Comparison of ENCODE assay signal across 9 mouse cellular contexts in genomic region chr11:68750938-68751337, GRCm38 (mm10). TPM values are rescaled to one million over a fixed set of nuclear protein-coding genes. Genes with fewer than 3 reads are reported as not detected.
A peak's percentile ranks its signal among the peaks of the same experiment; 100 is the strongest.
DNase-seq lines count a peak whose midpoint lies in the region; ATAC-seq and TF ChIP-seq lines count a peak whose summit lies in the region.
"Had no signal": no experiment of that assay in that cellular context is flagged by ENCODE, and none has a peak within 500 bp of the region (broad histone marks: within the 10 kb centered on the region; RNA-seq: fewer than 3 reads in every experiment).

No protein-coding gene starts in this region.

- peaks cover 5% of the 10 kb centered on the region; the same call in 1 of the 2 replicates for H3K4me1 ChIP-seq in forebrain, postnatal 0 days (ENCODE audit: insufficient read depth)
- no peaks in the 10 kb centered on the region for H3K4me1 ChIP-seq in forebrain, embryonic 11.5 days (replicated peaks; ENCODE audit: control insufficient read depth, insufficient read depth, low read length)
- H3K4me1 ChIP-seq in cortical plate, adult 2 months (ENCODE audit: control insufficient read depth, insufficient read depth, low read length): peaks cover 12% of the 10 kb centered on the region
- peaks cover 11% of the 10 kb centered on the region; the same call in 1 of the 2 replicates for H3K4me1 ChIP-seq in hindbrain, embryonic 14.5 days (replicated peaks; ENCODE audit: control insufficient read depth, insufficient read depth, low read length)

- no peak overlapping the region for H3K9ac ChIP-seq in forebrain, postnatal 0 days
- no peak overlapping the region for H3K9ac ChIP-seq in forebrain, embryonic 11.5 days (ENCODE audit: low read length)
- H3K9ac ChIP-seq in hindbrain, embryonic 14.5 days: no peak overlapping the region
- H3K9ac ChIP-seq: neural tube, embryonic 13.5 days had no signal

- ATAC-seq in forebrain, postnatal 0 days: peak; percentile 89
- no peak for ATAC-seq in forebrain, embryonic 11.5 days (replicated peaks; ENCODE audit: low FRiP score)
- no peak for ATAC-seq in hindbrain, embryonic 14.5 days (ENCODE audit: low FRiP score)

- DNase-seq in forebrain, postnatal 0 days: peak; percentile 73
- no peak for DNase-seq in forebrain, embryonic 11.5 days (ENCODE audit: low spot score)
- DNase-seq in CD4-positive helper T cell, adult 2 months (ENCODE audit: low read depth, low spot score): peak; percentile 12
- peak; percentile 32 for DNase-seq in layer of hippocampus, postnatal 36 days
- peak; percentile 53 for DNase-seq in thymus, postnatal 0 days (ENCODE audit: low spot score)
- DNase-seq in heart, postnatal 14 days: no peak
- no peak for DNase-seq in hindbrain, embryonic 14.5 days (ENCODE audit: low spot score)

- WGBS in forebrain, postnatal 0 days: 58% methylated on average over 8 of the region's 8 CpGs
- WGBS in forebrain, embryonic 11.5 days: 86% methylated on average over 8 of the region's 8 CpGs
- 80% methylated on average over 8 of the region's 8 CpGs for WGBS in hindbrain, embryonic 14.5 days

- peaks cover 24% of the 10 kb centered on the region for H3K36me3 ChIP-seq in forebrain, postnatal 0 days (ENCODE audit: insufficient read depth)
- H3K36me3 ChIP-seq in forebrain, embryonic 11.5 days (ENCODE audit: control insufficient read depth, insufficient read depth, low read length): peaks cover 6% of the 10 kb centered on the region
- peaks cover 31% of the 10 kb centered on the region for H3K36me3 ChIP-seq in hindbrain, embryonic 14.5 days (replicated peaks; ENCODE audit: control insufficient read depth, insufficient read depth)

- no peak for TF ChIP-seq POLR2A in cortical plate, adult 2 months (IDR thresholded peaks at IDR 0.05; ENCODE audit: extremely low read depth, insufficient read depth, low read length)

- peak; percentile 70 for TF ChIP-seq CTCF in forebrain, postnatal 0 days (IDR thresholded peaks at IDR 0.05; ENCODE audit: low read depth)
- peak; percentile 58 for TF ChIP-seq CTCF in cortical plate, adult 2 months (IDR thresholded peaks at IDR 0.05; ENCODE audit: extremely low read depth, insufficient read depth, low read length)

- no peak overlapping the region for H3K4me3 ChIP-seq in forebrain, postnatal 0 days (ENCODE audit: low read depth, low read length)
- H3K4me3 ChIP-seq in forebrain, embryonic 11.5 days (ENCODE audit: low read depth, low read length): no peak overlapping the region
- no peak overlapping the region for H3K4me3 ChIP-seq in cortical plate, adult 2 months (ENCODE audit: insufficient read depth, low read length)
- H3K4me3 ChIP-seq in hindbrain, embryonic 14.5 days (replicated peaks; ENCODE audit: low read length): no peak overlapping the region
- H3K4me3 ChIP-seq: neural tube, embryonic 13.5 days had no signal

- H3K27me3 ChIP-seq in forebrain, postnatal 0 days (ENCODE audit: insufficient read depth, low read length): no peaks in the 10 kb centered on the region
- no peaks in the 10 kb centered on the region for H3K27me3 ChIP-seq in forebrain, embryonic 11.5 days (ENCODE audit: control insufficient read depth, insufficient read depth, low read length)
- H3K27me3 ChIP-seq in hindbrain, embryonic 14.5 days (ENCODE audit: control insufficient read depth, insufficient read depth, low read length): no peaks in the 10 kb centered on the region
- H3K27me3 ChIP-seq: neural tube, embryonic 13.5 days had no signal

- intact Hi-C loops in heart, postnatal 14 days (cut with DNase I): no loop called here

- 0 out of 2 replicates have a peak overlapping the region, but pooled peaks have one; percentile 15 for H3K27ac ChIP-seq in forebrain, postnatal 0 days (ENCODE audit: low read depth, low read length)
- no peak overlapping the region for H3K27ac ChIP-seq in forebrain, embryonic 11.5 days (ENCODE audit: low read depth, low read length)
- H3K27ac ChIP-seq in cortical plate, adult 2 months (ENCODE audit: insufficient read depth, low read length): no peak overlapping the region
- no peak overlapping the region for H3K27ac ChIP-seq in hindbrain, embryonic 14.5 days
- H3K27ac ChIP-seq: neural tube, embryonic 13.5 days had no signal

- no peak overlapping the region for H3K4me2 ChIP-seq in forebrain, postnatal 0 days (ENCODE audit: low read depth)
- H3K4me2 ChIP-seq in forebrain, embryonic 11.5 days (ENCODE audit: low read depth, low read length, severe bottlenecking): no peak overlapping the region
- H3K4me2 ChIP-seq in hindbrain, embryonic 14.5 days (replicated peaks): no peak overlapping the region
- H3K4me2 ChIP-seq: neural tube, embryonic 13.5 days had no signal

- H3K9me3 ChIP-seq in forebrain, postnatal 0 days (ENCODE audit: low read length): no peaks in the 10 kb centered on the region
- H3K9me3 ChIP-seq in forebrain, embryonic 11.5 days (ENCODE audit: control insufficient read depth, low read length): no peaks in the 10 kb centered on the region
- H3K9me3 ChIP-seq in hindbrain, embryonic 14.5 days (ENCODE audit: control insufficient read depth, low read length): no peaks in the 10 kb centered on the region
- H3K9me3 ChIP-seq: neural tube, embryonic 13.5 days had no signal

RNA-seq across cellular contexts. Expression of gene Myh10, which starts 59.6 kb away (rescaled TPM):
- 141 and 183 TPM in 2 replicates for total RNA-seq in forebrain, postnatal 0 days (2014; rRNA removed)
- polyA plus RNA-seq in forebrain, postnatal 0 days (2015; fragmentation: Nextera tagmentation; extraction: Ambion mirVana): 50.4 and 68.0 TPM in 2 replicates
- 163 and 165 TPM in 2 replicates for polyA plus RNA-seq in forebrain, embryonic 11.5 days (2014; fragmentation: Nextera tagmentation; extraction: Ambion mirVana)
- polyA plus RNA-seq in cortical plate, adult 2 months (2012; rRNA removed): 132 and 140 TPM in 2 replicates
- 100 to 1,000 TPM; 140 to 143 TPM for total RNA-seq in layer of hippocampus, postnatal 36 days (2021)
- polyA plus RNA-seq in thymus, postnatal 0 days (2015; fragmentation: Nextera tagmentation; extraction: Ambion mirVana): 5.4 and 5.9 TPM in 2 replicates
- 10 to 100 TPM; 44.0 to 46.9 TPM for total RNA-seq in heart, postnatal 14 days (2021)
- 95.3 and 101 TPM in 2 replicates for polyA plus RNA-seq in hindbrain, embryonic 14.5 days (2014; fragmentation: Nextera tagmentation; extraction: Ambion mirVana)

Comparison
In these comparisons a context has a peak if more than half of its experiments do, and no peak if none do; other contexts are left out.
1. DNase-seq: peak in forebrain, postnatal 0 days (single experiment), CD4-positive helper T cell, adult 2 months (single experiment), layer of hippocampus, postnatal 36 days (2 of 2) and thymus, postnatal 0 days (single experiment); none in forebrain, embryonic 11.5 days (single experiment), heart, postnatal 14 days (0 of 2) and hindbrain, embryonic 14.5 days (single experiment).